Mouse (Mus musculus) embryonic facial prominence, embryonic 14.5 days (tissue): ENCODE measurements around the gene BC004004. TPM values are rescaled to one million over a fixed set of nuclear protein-coding genes. Genes with fewer than 3 reads are reported as not detected.

ENCODE experiments used
- ATAC-seq: fragments of 200-750 bp; cut with Nextera tagmentation; 2 replicates; pipeline ENCODE4 v1.8.0; 2017; ENCODE audit warnings: low read depth, moderate number of reproducible peaks, moderate TSS enrichment
- DNase-seq: peaks from one replicate; pipeline ENCODE4 v3.0.0-alpha.2; 2015; ENCODE audit warnings: low spot score
- H3K27ac ChIP-seq: fragments of 300-500 bp; sonication (generic); replicated peaks from 2 replicates; pipeline ENCODE4 v1.5.1; 2014; ENCODE audit warnings: low read depth, mild to moderate bottlenecking, low read length, moderate library complexity
- H3K27me3 ChIP-seq: fragments of 300-500 bp; sonication (generic); replicated peaks from 2 replicates; pipeline ENCODE4 v1.6.1; 2014; ENCODE audit warnings: low read length; ENCODE audit not compliant: control insufficient read depth, insufficient read depth
- H3K36me3 ChIP-seq: fragments of 300-500 bp; sonication (generic); 2 replicates; pipeline ENCODE4 v1.6.1; 2014; ENCODE audit warnings: low read length, mixed read lengths; ENCODE audit not compliant: control insufficient read depth, insufficient read depth
- H3K4me1 ChIP-seq: fragments of 300-500 bp; sonication (generic); 2 replicates; pipeline ENCODE4 v1.6.1; 2014; ENCODE audit warnings: antibody characterized with exemption, low read length; ENCODE audit not compliant: control insufficient read depth, insufficient read depth
- H3K4me2 ChIP-seq: fragments of 300-500 bp; sonication (generic); 2 replicates; pipeline ENCODE4 v1.6.1; 2014; ENCODE audit warnings: low read depth, mild to moderate bottlenecking, low read length, moderate library complexity, mixed read lengths
- H3K4me3 ChIP-seq: fragments of 300-500 bp; sonication (generic); 2 replicates; pipeline ENCODE4 v1.5.1; 2014; ENCODE audit warnings: low read depth, mild to moderate bottlenecking, low read length
- H3K9ac ChIP-seq: fragments of 300-500 bp; sonication (generic); 2 replicates; pipeline ENCODE4 v1.6.1; 2014; ENCODE audit warnings: low read depth, mild to moderate bottlenecking, low read length, moderate library complexity, mixed read lengths
- H3K9me3 ChIP-seq: fragments of 300-500 bp; sonication (generic); 2 replicates; pipeline ENCODE4 v1.6.1; 2016; ENCODE audit warnings: low read length; ENCODE audit not compliant: control insufficient read depth
- WGBS: fragments of 180-500 bp; shearing (Covaris S2); extraction: QIAGEN DNeasy Blood & Tissue Kit; methylation state at CpG from one replicate; pipeline ENCODE4 v1.1.7; 2014; 5-methylcytosine and 5-hydroxymethylcytosine counted together
- polyA plus RNA-seq: library from polyadenylated mRNA; unstranded; fragments of >200 nt; fragmentation: Nextera tagmentation; extraction: Ambion mirVana; gene quantifications from 2 replicates; pipeline ENCODE4 v1.2.1, GENCODE M21; 2014

The BC004004 gene
- polyA plus RNA-seq, 1 experiment from 2014 or later: 85.6 TPM

GRCm38 (mm10) chr17:29256507-29256906 lies 12.1 kb upstream of the BC004004 start:
- H3K36me3 ChIP-seq: peaks cover 73% of the 10 kb centered on the region
- no peak overlapping the region for H3K9ac ChIP-seq
- ATAC-seq (no peak), DNase-seq (no peak)
- H3K27me3 ChIP-seq: no peaks in the 10 kb centered on the region
- H3K9me3 ChIP-seq: no peaks in the 10 kb centered on the region
- H3K4me2 ChIP-seq: no peak overlapping the region
- H3K27ac ChIP-seq: no peak overlapping the region
- no peak overlapping the region for H3K4me3 ChIP-seq
- H3K4me1 ChIP-seq: no peaks in the 10 kb centered on the region
- 75% methylated on average over 6 of the region's 6 CpGs for WGBS

DNA sequence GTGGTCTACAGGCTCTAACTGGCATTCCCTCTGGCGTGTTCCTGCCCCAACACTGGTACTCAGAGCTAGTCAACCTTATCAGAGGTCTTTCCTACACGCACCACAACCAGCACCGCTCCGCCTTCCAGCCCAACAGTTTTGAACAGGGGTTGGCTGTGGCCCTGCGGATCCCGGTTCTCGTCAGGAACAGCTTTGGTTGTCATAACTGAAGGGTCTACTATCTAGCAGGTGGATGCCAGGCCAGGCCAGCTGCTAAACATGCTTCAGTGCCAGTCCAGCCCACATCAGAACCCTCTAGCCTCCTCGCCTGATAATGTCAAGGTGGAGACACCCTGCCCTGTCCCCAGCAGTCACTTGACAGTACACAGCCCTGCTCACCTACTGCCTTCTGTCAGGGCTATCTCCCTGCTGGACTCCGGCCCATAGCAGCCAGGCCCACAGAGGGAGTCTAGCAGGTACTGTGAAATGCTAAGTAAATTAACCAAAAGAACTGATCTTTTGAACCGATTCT lies 11.5 kb upstream of the BC004004 start:
- Histone ChIP-seq H3K27ac (no peak overlapping the region), H3K4me2 (no peak overlapping the region), H3K9me3 (no peaks in the 10 kb centered on the region), H3K9ac (no peak overlapping the region; the same call in 1 of the 2 replicates), H3K4me1 (no peaks in the 10 kb centered on the region), H3K4me3 (no peak overlapping the region), H3K27me3 (no peaks in the 10 kb centered on the region), H3K36me3 (peaks cover 73% of the 10 kb centered on the region)
- no peak for ATAC-seq
- DNase-seq: no peak
- 93% methylated on average over 10 of the region's 10 CpGs for WGBS

DNA sequence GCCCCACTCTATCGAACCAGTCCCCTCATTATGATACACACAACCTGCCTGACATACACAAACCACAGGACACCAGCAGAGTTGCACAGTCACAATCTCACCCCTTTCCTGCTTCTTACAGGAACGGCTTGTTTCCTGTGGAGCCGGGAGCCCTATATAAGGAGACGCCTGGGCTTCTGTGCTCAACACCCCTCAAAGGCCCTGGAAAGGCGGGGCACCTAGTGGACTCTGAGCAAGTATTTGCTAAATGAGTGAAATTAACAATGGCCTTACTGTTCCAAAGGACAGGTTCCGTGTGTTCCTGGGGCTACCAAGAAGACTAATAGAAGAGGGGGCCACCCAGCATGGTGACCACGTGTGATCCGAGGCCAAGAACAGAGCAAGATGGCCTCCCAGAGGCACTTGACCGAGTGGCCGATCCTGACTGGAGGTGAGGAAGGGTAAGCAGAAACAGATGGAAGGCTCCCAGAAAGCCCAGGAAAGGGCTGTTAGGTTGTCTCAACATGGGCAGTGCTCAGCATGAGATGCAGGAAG lies 10.5 kb upstream of the BC004004 start:
- DNase-seq (no peak), ATAC-seq (no peak)
- 68% methylated on average over 10 of the region's 10 CpGs for WGBS
- Histone ChIP-seq H3K4me2 (no peak overlapping the region), H3K36me3 (peaks cover 69% of the 10 kb centered on the region), H3K4me3 (no peak overlapping the region), H3K9me3 (no peaks in the 10 kb centered on the region), H3K27ac (no peak overlapping the region), H3K27me3 (no peaks in the 10 kb centered on the region), H3K4me1 (peaks cover 9% of the 10 kb centered on the region), H3K9ac (no peak overlapping the region)

GRCm38 (mm10) chr17:29258921-29259320 lies 9.7 kb upstream of the BC004004 start:
- no peaks in the 10 kb centered on the region for H3K27me3 ChIP-seq
- no peak overlapping the region for H3K27ac ChIP-seq
- WGBS: 95% methylated on average over 2 of the region's 2 CpGs
- H3K4me3 ChIP-seq: no peak overlapping the region
- no peak overlapping the region; the same call in 1 of the 2 replicates for H3K9ac ChIP-seq
- no peaks in the 10 kb centered on the region for H3K9me3 ChIP-seq
- peaks cover 9% of the 10 kb centered on the region for H3K4me1 ChIP-seq
- DNase-seq (no peak), ATAC-seq (no peak)
- H3K4me2 ChIP-seq: no peak overlapping the region
- H3K36me3 ChIP-seq: peaks cover 69% of the 10 kb centered on the region

- Histone ChIP-seq H3K4me1 (peaks cover 12% of the 10 kb centered on the region), H3K27me3 (no peaks in the 10 kb centered on the region), H3K4me2 (no peak overlapping the region), H3K9ac (no peak overlapping the region; the same call in 1 of the 2 replicates), H3K9me3 (no peaks in the 10 kb centered on the region), H3K36me3 (peaks cover 63% of the 10 kb centered on the region), H3K27ac (no peak overlapping the region), H3K4me3 (no peak overlapping the region)
- DNase-seq (peak; percentile 77), ATAC-seq (peak; percentile 70)
- 5% methylated on average over 3 of the region's 3 CpGs for WGBS
Measured at GRCm38 (mm10) chr17:29259489-29259888, 9.1 kb upstream of the BC004004 start.

DNA sequence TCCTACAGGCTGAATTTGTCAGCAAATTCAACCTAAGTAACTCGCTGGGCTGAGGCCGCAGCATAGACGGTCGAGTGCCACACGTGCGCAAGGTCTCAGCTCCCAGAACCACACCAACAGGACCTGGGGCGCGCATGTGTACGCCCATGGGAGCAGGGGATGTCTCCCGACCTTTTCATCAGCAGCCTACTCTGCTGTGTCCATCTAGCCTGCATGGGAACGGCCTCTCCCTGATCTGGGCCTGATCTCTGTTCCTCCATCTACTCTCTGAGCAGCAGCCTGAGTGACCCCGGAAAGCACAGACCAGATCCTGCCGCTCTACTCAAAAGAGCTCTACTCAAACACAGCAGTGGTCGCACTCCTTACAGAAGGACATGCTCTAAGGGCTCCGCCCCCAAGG lies 8.1 kb upstream of the BC004004 start:
- no peaks in the 10 kb centered on the region for H3K9me3 ChIP-seq
- WGBS: 95% methylated on average over 15 of the region's 15 CpGs
- no peak overlapping the region for H3K4me3 ChIP-seq
- DNase-seq: no peak
- no peak for ATAC-seq
- no peak overlapping the region for H3K9ac ChIP-seq
- H3K27ac ChIP-seq: no peak overlapping the region
- no peak overlapping the region for H3K4me2 ChIP-seq
- peaks cover 13% of the 10 kb centered on the region for H3K4me1 ChIP-seq
- H3K36me3 ChIP-seq: peaks cover 55% of the 10 kb centered on the region
- H3K27me3 ChIP-seq: no peaks in the 10 kb centered on the region

DNA sequence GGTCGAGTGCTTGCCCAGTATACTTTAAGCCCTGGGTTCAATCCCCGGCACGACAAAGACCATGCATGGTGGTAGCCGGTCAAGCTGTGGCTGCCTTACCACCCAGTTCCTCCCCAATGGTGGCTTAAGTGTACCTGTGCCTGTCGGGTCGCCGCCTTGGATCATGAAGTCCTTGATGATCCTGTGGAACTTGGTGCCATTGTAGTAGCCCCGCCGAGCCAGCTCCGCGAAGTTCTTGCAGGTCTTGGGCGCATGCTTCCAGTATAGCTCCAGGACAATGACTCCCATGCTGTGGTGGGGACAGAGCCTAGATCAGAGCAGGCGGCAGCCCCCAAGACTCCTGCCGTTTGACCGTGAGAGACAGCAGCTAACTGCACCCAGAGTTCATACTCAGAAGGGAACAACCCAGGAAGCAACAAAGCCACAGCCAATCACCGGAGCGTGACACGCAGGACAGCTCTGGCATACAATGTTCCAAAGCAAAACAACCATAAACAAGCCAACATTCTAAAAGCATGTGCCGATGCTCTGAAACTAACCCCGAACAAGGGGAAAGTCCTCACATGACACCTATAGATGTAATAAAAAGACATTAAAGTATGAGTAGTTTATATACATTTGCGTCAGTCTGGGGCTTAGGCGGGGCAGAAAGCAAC lies 6.9 kb upstream of the BC004004 start:
- WGBS: 93% methylated on average over 22 of the region's 22 CpGs
- Histone ChIP-seq H3K9me3 (no peaks in the 10 kb centered on the region), H3K4me3 (no peak overlapping the region), H3K4me1 (peaks cover 13% of the 10 kb centered on the region), H3K36me3 (peaks cover 49% of the 10 kb centered on the region), H3K9ac (no peak overlapping the region; the same call in 1 of the 2 replicates), H3K27me3 (no peaks in the 10 kb centered on the region), H3K4me2 (peak overlapping the region; percentile 62; the same call in 1 of the 2 replicates), H3K27ac (no peak overlapping the region; the same call in 1 of the 2 replicates)
- ATAC-seq (no peak), DNase-seq (no peak)

- no peak overlapping the region for H3K4me3 ChIP-seq
- H3K9me3 ChIP-seq: no peaks in the 10 kb centered on the region
- H3K4me1 ChIP-seq: peaks cover 13% of the 10 kb centered on the region
- DNase-seq (no peak), ATAC-seq (no peak)
- H3K36me3 ChIP-seq: peaks cover 45% of the 10 kb centered on the region
- H3K4me2 ChIP-seq: peak overlapping the region; percentile 62
- H3K27me3 ChIP-seq: no peaks in the 10 kb centered on the region
- no peak overlapping the region for H3K27ac ChIP-seq
- 44% methylated on average over 2 of the region's 2 CpGs for WGBS
- H3K9ac ChIP-seq: peak overlapping the region; percentile 76; the same call in 1 of the 2 replicates
Measured at GRCm38 (mm10) chr17:29262259-29262649, 6.3 kb upstream of the BC004004 start.
